Mouse (Mus musculus): ENCODE results near the gene Drg1. TPM values are rescaled to one million over a fixed set of nuclear protein-coding genes. Genes with fewer than 3 reads are reported as not detected.

The Drg1 gene
- polyA plus RNA-seq, 1 experiment from 2014 or later, result 212 TPM

GRCm38 (mm10) chr11:3292062-3292421 is 25.8 kb upstream of the Drg1 start:
- ATAC-seq, result no peak
- WGBS, result 0% methylated on average over 8 of the region's 8 CpGs
- peaks cover 8% of the 10 kb centered on the region for H3K36me3 ChIP-seq (ENCODE audit: control insufficient read depth, insufficient read depth, low read length)
- H3K4me1 ChIP-seq (ENCODE audit: control insufficient read depth, insufficient read depth, low read length), result peaks cover 52% of the 10 kb centered on the region
- H3K27ac ChIP-seq (ENCODE audit: low read length), result peak overlapping the region; percentile 100
- H3K9ac ChIP-seq (ENCODE audit: low read depth, low read length), result peak overlapping the region; percentile 99
- no peaks in the 10 kb centered on the region for H3K27me3 ChIP-seq (ENCODE audit: control insufficient read depth, insufficient read depth, low read depth, low read length)
- no peaks in the 10 kb centered on the region for H3K9me3 ChIP-seq (replicated peaks; ENCODE audit: control insufficient read depth, low read length, poor library complexity, severe bottlenecking)
- H3K4me2 ChIP-seq (ENCODE audit: low read length), result peak overlapping the region; percentile 91
- peak overlapping the region; percentile 71 for H3K4me3 ChIP-seq (ENCODE audit: low read depth, low read length)

- Histone ChIP-seq H3K4me1 (ENCODE audit: control insufficient read depth, insufficient read depth, low read length) (peaks cover 57% of the 10 kb centered on the region), H3K4me2 (ENCODE audit: low read length) (peak overlapping the region; percentile 91), H3K9ac (ENCODE audit: low read depth, low read length) (peak overlapping the region; percentile 99), H3K36me3 (ENCODE audit: control insufficient read depth, insufficient read depth, low read length) (peaks cover 8% of the 10 kb centered on the region), H3K9me3 (replicated peaks; ENCODE audit: control insufficient read depth, low read length, poor library complexity, severe bottlenecking) (no peaks in the 10 kb centered on the region), H3K4me3 (ENCODE audit: low read depth, low read length) (peak overlapping the region; percentile 71), H3K27me3 (ENCODE audit: control insufficient read depth, insufficient read depth, low read depth, low read length) (no peaks in the 10 kb centered on the region), H3K27ac (ENCODE audit: low read length) (peak overlapping the region; percentile 100)
- ATAC-seq, result no peak
- under 1% methylated on average over 26 of the region's 26 CpGs for WGBS
These were observed 25.3 kb upstream of the Drg1 start for GRCm38 (mm10) chr11:3291311-3292061.

GRCm38 (mm10) chr11:3290640-3291310 is 24.6 kb upstream of the Drg1 start:
- Histone ChIP-seq H3K4me2 (ENCODE audit: low read length) (peak overlapping the region; percentile 91), H3K27ac (ENCODE audit: low read length) (peak overlapping the region; percentile 100), H3K9ac (ENCODE audit: low read depth, low read length) (peak overlapping the region; percentile 99), H3K4me3 (ENCODE audit: low read depth, low read length) (peak overlapping the region; percentile 71), H3K4me1 (ENCODE audit: control insufficient read depth, insufficient read depth, low read length) (peaks cover 52% of the 10 kb centered on the region), H3K36me3 (ENCODE audit: control insufficient read depth, insufficient read depth, low read length) (peaks cover 8% of the 10 kb centered on the region), H3K27me3 (ENCODE audit: control insufficient read depth, insufficient read depth, low read depth, low read length) (no peaks in the 10 kb centered on the region), H3K9me3 (replicated peaks; ENCODE audit: control insufficient read depth, low read length, poor library complexity, severe bottlenecking) (no peaks in the 10 kb centered on the region)
- ATAC-seq, result no peak
- WGBS, result 0% methylated on average over 49 of the region's 50 CpGs

GRCm38 (mm10) chr11:3289803-3290639 is 23.8 kb upstream of the Drg1 start:
- Histone ChIP-seq H3K27me3 (ENCODE audit: control insufficient read depth, insufficient read depth, low read depth, low read length) (no peaks in the 10 kb centered on the region), H3K27ac (ENCODE audit: low read length) (peak overlapping the region; percentile 100), H3K36me3 (ENCODE audit: control insufficient read depth, insufficient read depth, low read length) (peaks cover 5% of the 10 kb centered on the region), H3K4me1 (ENCODE audit: control insufficient read depth, insufficient read depth, low read length) (peaks cover 46% of the 10 kb centered on the region), H3K4me2 (ENCODE audit: low read length) (peak overlapping the region; percentile 91), H3K4me3 (ENCODE audit: low read depth, low read length) (peak overlapping the region; percentile 71), H3K9ac (ENCODE audit: low read depth, low read length) (peak overlapping the region; percentile 99), H3K9me3 (replicated peaks; ENCODE audit: control insufficient read depth, low read length, poor library complexity, severe bottlenecking) (no peaks in the 10 kb centered on the region)
- WGBS, result under 1% methylated on average over 60 of the region's 92 CpGs
- peak; percentile 70 for ATAC-seq

GRCm38 (mm10) chr11:3289302-3289802 is 23.1 kb upstream of the Drg1 start:
- H3K9me3 ChIP-seq (replicated peaks; ENCODE audit: control insufficient read depth, low read length, poor library complexity, severe bottlenecking), result no peaks in the 10 kb centered on the region
- WGBS, result under 1% methylated on average over 30 of the region's 40 CpGs
- peaks cover 40% of the 10 kb centered on the region for H3K4me1 ChIP-seq (ENCODE audit: control insufficient read depth, insufficient read depth, low read length)

GRCm38 (mm10) chr11:3288521-3289301 is 22.5 kb upstream of the Drg1 start, which contains the start of gene Patz1:
Gene Patz1, plus strand, starts transcription at chr11:3288874.
- H3K9ac ChIP-seq (ENCODE audit: low read depth, low read length), result peak within 1 kb of the TSS; percentile 99
- peak within 1 kb of the TSS; percentile 100 for H3K27ac ChIP-seq (ENCODE audit: low read length)
- H3K4me2 ChIP-seq (ENCODE audit: low read length), result peak within 1 kb of the TSS; percentile 91
- no peaks in the 10 kb centered on the region for H3K9me3 ChIP-seq (replicated peaks; ENCODE audit: control insufficient read depth, low read length, poor library complexity, severe bottlenecking)
- under 1% methylated on average over 41 of the region's 41 CpGs for WGBS
- no peaks in the 10 kb centered on the region for H3K36me3 ChIP-seq (ENCODE audit: control insufficient read depth, insufficient read depth, low read length)
- H3K4me1 ChIP-seq (ENCODE audit: control insufficient read depth, insufficient read depth, low read length), result peaks cover 34% of the 10 kb centered on the region
- H3K27me3 ChIP-seq (ENCODE audit: control insufficient read depth, insufficient read depth, low read depth, low read length), result no peaks in the 10 kb centered on the region
- peak within 1 kb of the TSS; percentile 71 for H3K4me3 ChIP-seq (ENCODE audit: low read depth, low read length)
- ATAC-seq, result peak; percentile 26

More at GRCm38 (mm10) chr11:3289302-3289802, 23.1 kb upstream of the Drg1 start:
- peak overlapping the region; percentile 71 for H3K4me3 ChIP-seq (ENCODE audit: low read depth, low read length)
- H3K27me3 ChIP-seq (ENCODE audit: control insufficient read depth, insufficient read depth, low read depth, low read length), result no peaks in the 10 kb centered on the region
- H3K4me2 ChIP-seq (ENCODE audit: low read length), result peak overlapping the region; percentile 91
- peaks cover under 1% of the 10 kb centered on the region for H3K36me3 ChIP-seq (ENCODE audit: control insufficient read depth, insufficient read depth, low read length)
- peak overlapping the region; percentile 100 for H3K27ac ChIP-seq (ENCODE audit: low read length)
- H3K9ac ChIP-seq (ENCODE audit: low read depth, low read length), result peak overlapping the region; percentile 99
- ATAC-seq, result peak; percentile 80

- no peak for ATAC-seq
- Histone ChIP-seq H3K27ac (ENCODE audit: low read length) (peak overlapping the region; percentile 100), H3K4me3 (ENCODE audit: low read depth, low read length) (peak overlapping the region; percentile 71; the same call in 1 of the 2 replicates), H3K4me2 (ENCODE audit: low read length) (peak overlapping the region; percentile 91), H3K4me1 (ENCODE audit: control insufficient read depth, insufficient read depth, low read length) (peaks cover 26% of the 10 kb centered on the region), H3K27me3 (ENCODE audit: control insufficient read depth, insufficient read depth, low read depth, low read length) (no peaks in the 10 kb centered on the region), H3K9me3 (replicated peaks; ENCODE audit: control insufficient read depth, low read length, poor library complexity, severe bottlenecking) (no peaks in the 10 kb centered on the region), H3K36me3 (ENCODE audit: control insufficient read depth, insufficient read depth, low read length) (no peaks in the 10 kb centered on the region), H3K9ac (ENCODE audit: low read depth, low read length) (no peak overlapping the region; the same call in 1 of the 2 replicates)
- 59% methylated on average over 5 of the region's 5 CpGs for WGBS
These were observed 21.7 kb upstream of the Drg1 start for GRCm38 (mm10) chr11:3287921-3288320.

GRCm38 (mm10) chr11:3287131-3287530 is 20.9 kb upstream of the Drg1 start:
- H3K4me2 ChIP-seq (ENCODE audit: low read length), result no peak overlapping the region; the same call in 1 of the 2 replicates
- WGBS, result 15% methylated on average over 6 of the region's 6 CpGs
- H3K9me3 ChIP-seq (replicated peaks; ENCODE audit: control insufficient read depth, low read length, poor library complexity, severe bottlenecking), result no peaks in the 10 kb centered on the region
- ATAC-seq, result no peak
- no peak overlapping the region for H3K4me3 ChIP-seq (ENCODE audit: low read depth, low read length)
- no peaks in the 10 kb centered on the region for H3K27me3 ChIP-seq (ENCODE audit: control insufficient read depth, insufficient read depth, low read depth, low read length)
- H3K36me3 ChIP-seq (ENCODE audit: control insufficient read depth, insufficient read depth, low read length), result no peaks in the 10 kb centered on the region
- peak overlapping the region; percentile 58 for H3K27ac ChIP-seq (ENCODE audit: low read length)
- peaks cover 20% of the 10 kb centered on the region for H3K4me1 ChIP-seq (ENCODE audit: control insufficient read depth, insufficient read depth, low read length)
- H3K9ac ChIP-seq (ENCODE audit: low read depth, low read length), result no peak overlapping the region; the same call in 1 of the 2 replicates
